Mouse (Mus musculus) stomach, embryonic 14.5 days (tissue): ENCODE measurements at regions not wholly inside any gene's neighbourhood (a gene's known extent, or its start where the extent isn't known, plus 50 kb on each side); places are given as distances from the start of the nearest gene placed in this dataset.

Experiments used
- ATAC-seq: fragments of 200-750 bp; cut with Nextera tagmentation; 2 replicates; pipeline ENCODE4 v1.8.0; 2017; ENCODE audit warnings: low read depth, moderate TSS enrichment; ENCODE audit not compliant: insufficient number of reproducible peaks, insufficient read depth, low FRiP score
- H3K27ac ChIP-seq: fragments of 300-500 bp; sonication (generic); 2 replicates; pipeline ENCODE4 v1.5.1; 2014; ENCODE audit warnings: mild to moderate bottlenecking, low read length, moderate library complexity, mixed read lengths
- H3K27me3 ChIP-seq: fragments of 300-500 bp; sonication (generic); 2 replicates; pipeline ENCODE4 v1.6.1; 2014; ENCODE audit warnings: low read length, control low read depth, mixed read lengths; ENCODE audit not compliant: control insufficient read depth, insufficient read depth
- H3K36me3 ChIP-seq: fragments of 300-500 bp; sonication (generic); 2 replicates; pipeline ENCODE4 v1.6.1; 2014; ENCODE audit warnings: mild to moderate bottlenecking, control low read depth, low read length, moderate library complexity, mixed read lengths; ENCODE audit not compliant: control insufficient read depth, insufficient read depth
- H3K4me1 ChIP-seq: fragments of 300-500 bp; sonication (generic); 2 replicates; pipeline ENCODE4 v1.6.1; 2014; ENCODE audit warnings: low read length, control low read depth, mixed read lengths; ENCODE audit not compliant: control insufficient read depth, insufficient read depth
- H3K4me2 ChIP-seq: fragments of 300-500 bp; sonication (generic); replicated peaks from 2 replicates; pipeline ENCODE4 v1.6.1; 2014; ENCODE audit warnings: low read depth, low read length, control low read depth
- H3K4me3 ChIP-seq: fragments of 300-500 bp; sonication (generic); 2 replicates; pipeline ENCODE4 v1.5.1; 2014; ENCODE audit warnings: low read depth, low read length, control low read depth
- H3K9ac ChIP-seq: fragments of 300-500 bp; sonication (generic); replicated peaks from 2 replicates; pipeline ENCODE4 v1.6.1; 2014; ENCODE audit warnings: low read depth, mild to moderate bottlenecking, control low read depth, low read length, moderate library complexity, mixed read lengths
- H3K9me3 ChIP-seq: fragments of 300-500 bp; sonication (generic); 2 replicates; pipeline ENCODE4 v1.6.1; 2016; ENCODE audit warnings: low read depth, low read length, control low read depth; ENCODE audit not compliant: control insufficient read depth
- WGBS: fragments of 180-500 bp; shearing (Covaris S2); extraction: QIAGEN DNeasy Blood & Tissue Kit; methylation state at CpG from one replicate; pipeline ENCODE4 v1.1.7; 2014; 5-methylcytosine and 5-hydroxymethylcytosine counted together

DNA sequence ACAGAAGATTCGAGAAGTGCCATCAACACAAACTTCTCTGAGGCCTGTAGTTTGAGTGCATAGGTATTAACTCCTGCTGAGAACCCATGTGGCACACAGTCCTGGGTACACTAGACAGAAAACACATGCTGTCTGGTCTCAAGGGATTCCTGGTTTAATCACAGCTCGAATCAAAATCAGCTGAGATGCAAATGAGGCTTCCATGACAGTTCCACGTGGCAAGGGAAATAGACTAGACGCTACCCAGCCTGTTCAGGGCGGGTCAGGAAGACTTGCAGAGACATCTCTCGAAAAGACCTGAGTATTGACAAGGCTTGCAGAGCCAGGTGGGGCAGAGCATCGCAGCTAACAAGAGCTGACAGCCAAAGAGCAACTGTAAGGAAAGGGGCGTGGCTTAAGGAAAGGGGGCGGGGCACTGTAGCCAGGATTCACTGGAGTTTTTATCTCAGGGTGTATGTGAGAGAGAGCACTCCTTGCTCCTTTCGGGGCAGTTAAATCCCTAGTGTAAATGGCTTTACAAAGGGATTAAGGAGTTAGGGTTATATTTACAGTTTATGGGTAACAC lies 173.2 kb downstream of the Rpap3 start:
- no peak overlapping the region for H3K9ac ChIP-seq
- H3K27me3 ChIP-seq = no peaks in the 10 kb centered on the region
- H3K4me1 ChIP-seq = no peaks in the 10 kb centered on the region
- no peaks in the 10 kb centered on the region for H3K36me3 ChIP-seq
- WGBS = 47% methylated on average over 10 of the region's 10 CpGs
- no peaks in the 10 kb centered on the region for H3K9me3 ChIP-seq
- no peak overlapping the region for H3K27ac ChIP-seq
- no peak for ATAC-seq
- H3K4me2 ChIP-seq = no peak overlapping the region
- no peak overlapping the region for H3K4me3 ChIP-seq

DNA sequence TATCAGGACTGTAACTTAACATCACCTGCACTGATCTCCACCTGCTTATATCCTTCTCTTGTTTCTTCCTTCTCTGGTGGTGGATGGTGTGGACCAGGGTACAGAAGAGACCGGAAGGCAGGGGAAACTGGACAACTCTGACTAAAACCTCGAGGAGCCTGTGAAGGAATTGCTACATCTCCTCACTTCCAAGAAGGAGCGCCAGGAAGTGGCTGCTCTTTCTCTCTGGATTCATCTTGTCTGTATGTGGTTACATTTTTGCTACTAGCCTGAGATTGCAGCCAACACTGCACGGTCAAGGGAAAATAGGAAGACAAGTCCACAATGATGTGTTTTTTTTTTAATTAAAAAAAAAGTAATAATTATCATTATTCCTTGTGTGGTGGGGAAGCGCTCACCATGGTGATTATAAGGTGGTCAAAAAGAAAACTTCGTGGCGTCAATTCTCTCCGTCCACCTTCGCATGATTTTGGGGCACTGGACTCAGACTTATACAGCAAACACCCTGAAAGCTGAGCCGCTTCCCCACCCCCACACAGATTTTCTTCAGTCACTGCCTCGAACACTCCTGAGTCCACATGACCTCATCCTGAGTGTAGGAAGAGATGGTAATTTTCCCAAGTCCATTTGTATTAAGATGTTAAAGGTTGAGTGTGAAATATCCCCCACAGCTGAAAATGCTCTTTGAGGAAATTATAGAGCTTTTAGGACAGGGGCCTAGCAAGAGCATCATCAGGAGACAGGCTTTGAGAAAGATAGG lies 177.2 kb downstream of the Rpap3 start:
- H3K4me3 ChIP-seq = no peak overlapping the region
- WGBS = 77% methylated on average over 11 of the region's 11 CpGs

DNA sequence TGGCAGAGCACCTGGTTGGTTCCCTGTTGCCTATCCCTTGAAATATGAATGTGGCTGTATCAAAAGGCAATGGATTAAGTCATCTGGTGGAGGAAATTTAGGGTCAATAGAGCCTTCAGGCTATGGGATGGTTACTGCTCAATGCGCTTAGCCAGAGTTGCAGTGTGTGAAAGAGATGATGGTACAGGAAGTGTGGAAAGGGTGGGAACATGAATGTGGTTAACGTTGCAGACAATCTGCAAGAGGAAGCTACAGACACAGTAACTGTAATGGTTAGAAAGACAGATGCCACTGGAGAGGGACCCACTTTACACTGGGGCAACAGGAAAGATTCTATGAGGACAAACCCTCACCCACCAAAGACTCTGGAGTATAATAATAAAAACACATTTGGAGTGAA lies 185.2 kb downstream of the Rpap3 start:
- no peaks in the 10 kb centered on the region for H3K9me3 ChIP-seq
- 72% methylated on average over 2 of the region's 2 CpGs for WGBS
- no peak overlapping the region for H3K27ac ChIP-seq
- H3K4me2 ChIP-seq = no peak overlapping the region
- ATAC-seq = no peak
- H3K4me1 ChIP-seq = no peaks in the 10 kb centered on the region
- no peak overlapping the region for H3K9ac ChIP-seq
- no peak overlapping the region for H3K4me3 ChIP-seq
- no peaks in the 10 kb centered on the region for H3K27me3 ChIP-seq
- no peaks in the 10 kb centered on the region for H3K36me3 ChIP-seq

More for the DNA sequence above, 177.2 kb downstream of the Rpap3 start:
- Histone ChIP-seq H3K27me3 (no peaks in the 10 kb centered on the region), H3K9me3 (no peaks in the 10 kb centered on the region), H3K36me3 (no peaks in the 10 kb centered on the region), H3K4me2 (no peak overlapping the region), H3K9ac (no peak overlapping the region), H3K27ac (no peak overlapping the region), H3K4me1 (no peaks in the 10 kb centered on the region)
- no peak for ATAC-seq

DNA sequence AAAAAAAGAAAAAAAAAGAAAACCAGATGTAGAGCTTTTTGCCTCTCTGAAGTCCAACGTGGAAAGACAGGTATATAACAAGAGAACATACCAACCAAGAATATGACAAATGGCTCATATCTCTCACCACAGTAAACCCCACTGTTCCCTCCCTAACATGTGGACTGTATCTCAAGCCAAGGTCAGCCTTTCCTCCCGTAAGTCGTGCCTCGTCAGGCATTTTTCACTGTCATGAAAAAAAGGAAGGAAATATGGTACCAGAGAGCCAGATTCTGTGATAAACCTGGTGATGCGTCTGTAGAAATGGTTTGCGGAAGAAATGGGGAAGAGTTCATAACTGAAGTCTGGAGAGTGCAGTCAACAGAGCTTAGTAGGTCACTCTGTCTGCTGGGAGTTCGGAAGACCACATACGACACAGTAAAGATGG lies 185.7 kb downstream of the Rpap3 start:
- H3K27me3 ChIP-seq = no peaks in the 10 kb centered on the region
- H3K4me2 ChIP-seq = no peak overlapping the region
- H3K9me3 ChIP-seq = no peaks in the 10 kb centered on the region
- 72% methylated on average over 8 of the region's 8 CpGs for WGBS
- H3K4me3 ChIP-seq = no peak overlapping the region
- H3K9ac ChIP-seq = no peak overlapping the region
- no peaks in the 10 kb centered on the region for H3K4me1 ChIP-seq
- no peaks in the 10 kb centered on the region for H3K36me3 ChIP-seq
- no peak for ATAC-seq
- H3K27ac ChIP-seq = no peak overlapping the region

DNA sequence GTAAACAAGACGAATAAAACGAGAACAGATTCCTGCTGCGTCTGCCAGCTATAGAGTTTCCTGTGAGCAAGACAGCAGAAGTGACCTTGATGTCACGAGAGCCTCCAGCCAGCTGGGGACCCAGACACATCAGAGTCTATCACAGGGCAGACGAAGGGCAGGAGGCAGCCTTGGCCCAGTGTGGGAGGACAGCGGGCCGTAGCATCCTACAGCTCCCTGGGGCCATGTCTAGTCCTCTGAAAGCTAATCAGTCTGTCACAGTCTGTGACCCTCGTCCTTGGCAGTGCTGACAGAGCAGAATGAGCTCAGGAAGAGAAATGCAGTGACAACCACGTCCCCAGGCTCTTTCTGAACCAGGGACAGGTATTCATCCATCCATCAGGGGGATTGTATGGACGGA lies 187.7 kb downstream of the Rpap3 start:
- ATAC-seq = no peak
- no peaks in the 10 kb centered on the region for H3K9me3 ChIP-seq
- 66% methylated on average over 10 of the region's 10 CpGs for WGBS
- H3K36me3 ChIP-seq = no peaks in the 10 kb centered on the region
- no peaks in the 10 kb centered on the region for H3K27me3 ChIP-seq
- H3K9ac ChIP-seq = no peak overlapping the region
- no peaks in the 10 kb centered on the region for H3K4me1 ChIP-seq
- H3K4me2 ChIP-seq = no peak overlapping the region
- no peak overlapping the region for H3K27ac ChIP-seq
- no peak overlapping the region for H3K4me3 ChIP-seq

DNA sequence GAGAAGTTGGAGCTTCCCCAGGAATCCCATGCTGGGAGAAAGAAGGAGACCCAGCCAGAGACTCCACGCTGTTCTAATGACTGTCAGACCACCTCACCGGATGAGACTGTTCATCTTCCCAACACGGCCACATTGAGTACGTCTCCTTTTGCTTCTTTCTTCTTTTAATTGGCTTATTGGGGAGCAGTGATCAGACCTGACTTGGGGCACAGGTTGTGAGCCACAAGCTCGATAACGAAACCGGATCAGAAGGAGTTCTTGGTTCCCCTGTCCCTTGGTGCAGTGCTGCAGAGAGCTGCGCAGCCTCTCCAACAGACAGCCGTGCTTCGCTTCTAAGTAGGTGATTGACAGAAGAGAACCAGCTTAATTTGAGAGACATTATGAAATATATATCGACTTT lies 188.4 kb downstream of the Rpap3 start:
- no peak overlapping the region for H3K4me2 ChIP-seq
- WGBS = 94% methylated on average over 11 of the region's 11 CpGs
- H3K9ac ChIP-seq = no peak overlapping the region
- no peaks in the 10 kb centered on the region for H3K36me3 ChIP-seq
- H3K27ac ChIP-seq = no peak overlapping the region
- no peaks in the 10 kb centered on the region for H3K4me1 ChIP-seq
- no peak for ATAC-seq
- no peaks in the 10 kb centered on the region for H3K9me3 ChIP-seq
- H3K27me3 ChIP-seq = no peaks in the 10 kb centered on the region
- H3K4me3 ChIP-seq = no peak overlapping the region

DNA sequence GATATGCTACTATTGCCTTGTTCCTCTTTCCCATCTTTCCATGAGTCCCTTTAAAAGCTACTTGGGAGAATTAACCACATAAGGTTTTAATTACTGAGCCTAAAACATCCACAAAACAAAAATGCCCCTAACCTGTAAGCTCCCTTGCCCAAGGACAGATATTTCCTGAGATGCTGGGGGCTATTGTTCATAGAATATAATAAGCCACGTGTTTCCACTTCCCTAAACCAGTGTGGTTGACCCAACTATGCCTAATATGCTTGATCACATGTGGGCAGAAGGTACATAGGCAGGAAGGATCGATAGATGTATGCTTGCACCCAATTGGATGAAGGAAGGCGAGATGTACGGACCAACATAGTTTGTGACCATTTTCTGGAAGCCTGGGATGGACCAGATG lies 189.9 kb downstream of the Rpap3 start:
- Histone ChIP-seq H3K9ac (no peak overlapping the region), H3K36me3 (no peaks in the 10 kb centered on the region), H3K27me3 (no peaks in the 10 kb centered on the region), H3K4me2 (no peak overlapping the region), H3K9me3 (no peaks in the 10 kb centered on the region), H3K27ac (no peak overlapping the region), H3K4me3 (no peak overlapping the region), H3K4me1 (no peaks in the 10 kb centered on the region)
- no peak for ATAC-seq
- WGBS = 82% methylated on average over 4 of the region's 4 CpGs

DNA sequence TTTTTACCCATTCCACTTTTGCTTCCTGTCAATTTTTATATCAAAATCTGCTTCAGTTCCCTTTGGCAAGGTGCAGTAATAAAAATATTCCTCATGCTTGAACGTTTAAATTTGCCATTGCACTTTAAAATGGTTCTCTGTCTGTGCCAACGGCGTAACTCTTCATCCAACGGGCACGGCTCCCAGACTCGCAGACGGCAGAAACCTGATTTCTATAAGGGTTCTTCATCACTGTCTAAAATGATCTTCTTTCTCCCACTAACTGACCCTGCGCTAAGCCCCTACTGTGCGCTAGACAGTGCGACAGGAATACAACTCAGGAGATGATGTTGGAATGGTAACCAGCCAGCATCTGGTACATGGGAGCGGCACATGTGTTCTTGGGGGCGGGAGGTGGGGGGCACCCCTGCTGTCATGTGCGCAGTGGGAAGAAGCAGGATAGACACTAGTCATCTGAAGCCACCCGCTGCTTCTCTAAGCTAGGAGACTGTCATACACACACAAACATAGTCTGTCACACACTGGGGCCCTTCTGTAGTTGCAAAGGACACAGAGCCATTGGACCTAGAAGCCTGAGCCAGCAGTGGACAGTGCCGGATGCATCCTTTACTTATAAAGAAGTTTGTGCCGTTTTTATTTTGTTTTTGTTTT lies 197.8 kb downstream of the Rpap3 start:
- whole genome bisulfite sequencing = 91% methylated on average over 16 of the region's 16 CpGs
- no peak overlapping the region for H3K9ac ChIP-seq
- no peak overlapping the region for H3K4me2 ChIP-seq
- no peaks in the 10 kb centered on the region for H3K4me1 ChIP-seq
- no peaks in the 10 kb centered on the region for H3K27me3 ChIP-seq
- no peak overlapping the region for H3K27ac ChIP-seq
- no peaks in the 10 kb centered on the region; the same call in 1 of the 2 replicates for H3K9me3 ChIP-seq
- no peaks in the 10 kb centered on the region for H3K36me3 ChIP-seq
- H3K4me3 ChIP-seq = no peak overlapping the region
- no peak for ATAC-seq
